Mouse (Mus musculus) retina, postnatal 7 days (tissue): ENCODE measurements at regions not wholly inside any gene's neighbourhood (a gene's known extent, or its start where the extent isn't known, plus 50 kb on each side); places are given as distances from the start of the nearest gene placed in this dataset.

Experiments
- DNase-seq: peaks from one replicate; pipeline ENCODE4 v3.0.0-alpha.2; 2012; ENCODE audit warnings: low read depth, low spot score

- DNase-seq: no peak
These were observed 145.8 kb upstream of the Rad23b start for GRCm38 (mm10) chr4:55203731-55204710.

GRCm38 (mm10) chr4:55206226-55206625 is 143.6 kb upstream of the Rad23b start:
- no peak for DNase-seq

- DNase-seq: no peak
These were observed 142.0 kb upstream of the Rad23b start for GRCm38 (mm10) chr4:55207749-55208385.

GRCm38 (mm10) chr4:55208386-55209345 is 141.2 kb upstream of the Rad23b start:
- no peak for DNase-seq

GRCm38 (mm10) chr4:55215425-55216174 is 134.2 kb upstream of the Rad23b start:
- no peak for DNase-seq

GRCm38 (mm10) chr4:55216175-55216545 is 133.7 kb upstream of the Rad23b start:
- peak; percentile 43 for DNase-seq

- no peak for DNase-seq
These were observed 124.1 kb upstream of the Rad23b start for GRCm38 (mm10) chr4:55225766-55226165.

GRCm38 (mm10) chr4:55227394-55227793 is 122.4 kb upstream of the Rad23b start:
- no peak for DNase-seq

- no peak for DNase-seq
These were observed 118.3 kb upstream of the Rad23b start for GRCm38 (mm10) chr4:55231522-55231921.

GRCm38 (mm10) chr4:55237856-55238255 is 112.0 kb upstream of the Rad23b start:
- DNase-seq: no peak

- DNase-seq: peak; percentile 65
These were observed 109.4 kb upstream of the Rad23b start for GRCm38 (mm10) chr4:55240450-55240849.

- no peak for DNase-seq
These were observed 107.5 kb upstream of the Rad23b start for GRCm38 (mm10) chr4:55242331-55242730.

- DNase-seq: no peak
These were observed 106.5 kb upstream of the Rad23b start for GRCm38 (mm10) chr4:55243091-55244058.

- no peak for DNase-seq
These were observed 104.1 kb upstream of the Rad23b start for GRCm38 (mm10) chr4:55245789-55246188.

GRCm38 (mm10) chr4:55250334-55250733 is 99.5 kb upstream of the Rad23b start:
- no peak for DNase-seq

GRCm38 (mm10) chr4:55251546-55251945 is 98.3 kb upstream of the Rad23b start:
- DNase-seq: no peak

- no peak for DNase-seq
These were observed 96.1 kb upstream of the Rad23b start for GRCm38 (mm10) chr4:55253769-55254168.

- DNase-seq: no peak
These were observed 77.7 kb upstream of the Rad23b start for GRCm38 (mm10) chr4:55271965-55272630.

- DNase-seq: no peak
These were observed 73.4 kb upstream of the Rad23b start for GRCm38 (mm10) chr4:55276300-55276952.
